Mouse (Mus musculus): ENCODE measurements at regions not wholly inside any gene's neighbourhood (a gene's known extent, or its start where the extent isn't known, plus 50 kb on each side); places are given as distances from the start of the nearest gene placed in this dataset.

DNA sequence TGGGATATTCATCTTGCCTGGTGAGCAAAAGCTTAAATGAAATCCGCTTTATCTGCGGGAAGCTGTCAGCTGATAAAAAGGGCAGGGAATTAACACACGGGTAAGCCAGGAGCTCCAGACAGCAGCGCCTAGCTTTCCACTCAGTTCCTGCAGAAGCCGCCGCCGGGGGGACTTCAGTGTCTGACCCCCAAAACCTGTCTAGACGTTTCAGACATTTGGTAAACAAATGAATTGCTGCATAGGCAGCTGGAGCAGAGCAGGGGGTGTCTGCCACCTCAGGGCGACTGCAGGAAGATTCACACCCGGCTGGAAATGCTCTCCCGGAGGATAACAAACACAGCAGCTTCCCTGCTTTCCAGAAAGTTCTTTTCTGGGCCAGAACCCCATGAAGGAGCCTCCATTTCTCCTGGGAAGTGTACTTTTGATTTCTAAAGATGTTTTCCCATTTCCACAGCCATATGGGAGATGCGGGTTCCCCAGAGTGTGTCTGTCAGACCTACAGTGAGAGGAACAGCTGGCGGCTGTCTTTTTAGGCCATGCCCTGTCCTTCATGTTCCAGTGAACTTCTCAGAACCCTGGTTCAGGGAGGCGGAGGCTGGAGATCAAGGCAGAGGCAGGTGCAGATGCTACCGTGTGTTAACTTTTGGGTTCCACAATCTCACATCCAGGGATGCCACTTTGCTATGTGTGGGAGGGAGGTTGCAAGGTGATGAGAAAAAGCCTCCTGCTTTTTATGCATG lies 58.7 kb upstream of the Pmepa1 start:
- no peak for ATAC-seq (replicated peaks; ENCODE audit: insufficient number of reproducible peaks, low FRiP score, low TSS enrichment, poor library complexity, severe bottlenecking)

DNA sequence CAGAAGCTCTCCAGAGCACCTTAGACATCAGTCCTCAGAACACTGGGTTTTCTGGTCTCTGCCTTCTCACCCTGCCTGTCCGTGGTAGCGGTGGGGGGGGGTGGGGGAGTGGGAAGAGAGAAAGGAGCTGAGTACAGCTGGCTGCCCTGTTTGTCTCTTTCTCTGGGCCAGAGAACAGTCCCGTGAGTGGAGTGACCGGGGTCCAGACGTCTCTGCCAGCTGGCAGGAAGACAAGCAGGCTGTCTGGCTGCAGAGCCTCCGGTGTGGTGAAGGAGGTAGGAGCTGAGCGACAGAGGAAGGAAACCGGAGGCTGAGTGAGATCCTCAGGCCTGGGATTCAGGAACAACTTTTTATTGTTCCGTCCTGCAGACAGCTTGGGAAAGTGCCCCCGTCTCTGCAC lies 59.5 kb upstream of the Pmepa1 start:
- ATAC-seq (replicated peaks; ENCODE audit: insufficient number of reproducible peaks, low FRiP score, low TSS enrichment, poor library complexity, severe bottlenecking) = no peak

DNA sequence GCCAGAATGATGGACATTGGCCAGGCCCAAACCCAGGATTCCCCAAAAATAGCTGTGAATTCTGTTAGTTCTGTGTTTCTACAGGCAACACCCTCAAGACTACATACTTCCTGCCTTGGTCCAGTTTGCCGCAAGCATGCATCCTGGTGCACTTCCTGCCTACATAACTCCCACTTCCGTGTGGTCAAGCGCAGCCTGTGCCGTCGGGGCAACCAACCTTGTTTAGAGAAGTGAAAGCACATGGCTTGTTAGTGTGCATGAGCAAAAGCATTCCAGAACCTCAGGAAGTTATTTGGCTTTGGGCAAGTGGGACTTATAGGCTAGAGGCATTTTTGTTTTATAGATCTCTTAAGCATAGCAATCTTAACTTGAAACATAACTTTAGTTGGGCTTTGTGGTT lies 61.3 kb upstream of the Pmepa1 start:
- peak; percentile 93 for ATAC-seq (replicated peaks; ENCODE audit: insufficient number of reproducible peaks, low FRiP score, low TSS enrichment, poor library complexity, severe bottlenecking)

DNA sequence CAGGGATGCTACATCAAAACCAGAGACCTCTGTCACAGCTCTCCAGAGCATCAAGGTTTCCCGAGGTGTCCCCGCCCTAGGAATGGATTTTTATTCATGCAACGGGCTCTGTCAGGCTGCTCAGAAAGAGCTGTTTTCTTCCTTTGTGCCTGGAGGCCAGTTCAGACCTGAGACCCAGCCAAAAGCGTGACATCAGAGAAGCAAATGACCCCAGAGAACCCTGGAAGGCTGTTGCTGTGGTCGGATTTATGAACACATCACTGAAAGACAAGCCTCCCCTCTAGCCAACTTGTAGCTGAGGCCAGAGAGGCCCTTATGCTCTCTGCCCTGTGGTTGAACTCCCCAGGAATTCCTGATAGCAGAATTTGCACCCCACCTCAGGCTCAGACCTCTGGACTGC lies 62.3 kb upstream of the Pmepa1 start:
- no peak for ATAC-seq (replicated peaks; ENCODE audit: insufficient number of reproducible peaks, low FRiP score, low TSS enrichment, poor library complexity, severe bottlenecking)

DNA sequence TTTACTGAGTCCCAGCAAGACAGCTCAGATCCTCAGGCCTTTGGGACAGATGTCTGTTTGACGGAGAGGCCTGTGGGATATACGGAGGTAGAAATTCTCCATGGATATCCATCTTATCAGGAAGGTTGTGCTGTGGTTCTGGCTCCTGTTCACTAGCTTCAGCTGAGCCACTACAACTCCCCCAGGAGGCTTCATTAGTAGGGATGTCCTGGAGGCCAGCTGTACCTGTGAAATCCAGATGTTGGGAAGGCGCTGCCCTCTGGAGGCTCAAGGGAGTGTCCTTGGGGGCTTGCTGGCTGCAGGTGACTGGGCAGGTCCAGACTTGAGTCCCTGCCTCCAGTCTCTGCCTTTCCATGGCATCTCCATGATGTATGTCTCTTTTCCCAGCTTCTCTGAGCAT lies 62.9 kb upstream of the Pmepa1 start:
- no peak for ATAC-seq (replicated peaks; ENCODE audit: insufficient number of reproducible peaks, low FRiP score, low TSS enrichment, poor library complexity, severe bottlenecking)

DNA sequence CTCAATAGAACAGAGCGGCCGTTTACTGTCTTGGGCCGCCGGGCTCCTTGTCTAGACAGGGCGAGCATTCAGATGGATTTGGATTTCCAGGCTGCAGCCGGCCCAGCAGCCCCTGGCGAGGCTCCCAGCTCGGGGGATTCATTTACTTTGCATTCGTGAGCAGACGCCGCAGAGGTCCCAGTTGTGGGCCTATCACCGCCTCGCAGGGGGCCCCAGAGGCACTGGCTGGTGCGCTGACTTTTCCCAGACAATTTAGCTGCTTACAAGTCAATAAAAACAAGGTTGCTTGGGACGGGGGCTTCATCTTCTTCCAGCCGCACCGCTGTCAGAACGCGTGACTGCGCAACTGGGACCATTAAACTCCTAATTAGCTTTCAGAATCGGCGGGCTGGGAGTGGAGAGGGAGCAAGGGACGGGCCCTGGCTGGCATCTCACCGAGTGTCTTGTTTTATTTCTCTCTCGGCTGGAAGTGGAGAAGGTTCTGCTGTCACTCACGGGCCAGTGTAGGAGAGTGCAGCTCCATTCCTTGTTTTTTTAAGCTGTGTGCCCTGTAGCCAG lies 63.8 kb upstream of the Pmepa1 start:
- no peak for ATAC-seq (replicated peaks; ENCODE audit: insufficient number of reproducible peaks, low FRiP score, low TSS enrichment, poor library complexity, severe bottlenecking)

DNA sequence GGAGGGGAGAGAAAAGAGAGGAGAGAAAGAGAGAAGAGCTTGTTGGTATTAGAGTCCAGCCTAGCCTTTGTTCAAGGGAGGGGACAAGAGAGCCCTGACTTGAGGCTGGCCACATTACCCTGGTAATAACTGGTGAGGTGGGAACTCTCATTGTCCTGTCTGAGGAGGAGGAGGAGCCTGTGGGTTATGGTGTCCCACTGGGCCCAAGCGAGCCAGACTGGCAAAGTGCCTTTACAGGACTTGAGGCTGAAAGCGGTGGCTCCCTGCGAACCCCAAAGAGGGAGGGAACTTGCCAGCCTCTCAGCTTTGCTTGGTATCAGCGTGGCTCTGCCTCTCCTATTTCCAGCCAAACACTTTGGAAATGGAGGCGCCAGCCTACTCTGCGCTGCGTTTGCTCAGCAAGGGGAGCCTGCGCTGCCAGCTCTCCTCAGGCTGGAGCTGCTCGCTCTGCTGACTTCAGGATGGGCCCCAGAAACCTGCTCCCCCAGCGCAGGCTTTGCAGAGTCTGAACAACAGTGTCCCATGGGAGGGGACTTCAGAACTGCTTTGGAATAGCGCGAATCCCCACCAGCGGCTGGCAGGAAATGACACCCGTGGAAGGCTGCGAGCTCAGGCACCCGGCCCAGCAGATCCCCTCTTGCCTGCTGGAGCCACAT lies 66.4 kb upstream of the Pmepa1 start:
- no peak for ATAC-seq (replicated peaks; ENCODE audit: insufficient number of reproducible peaks, low FRiP score, low TSS enrichment, poor library complexity, severe bottlenecking)

DNA sequence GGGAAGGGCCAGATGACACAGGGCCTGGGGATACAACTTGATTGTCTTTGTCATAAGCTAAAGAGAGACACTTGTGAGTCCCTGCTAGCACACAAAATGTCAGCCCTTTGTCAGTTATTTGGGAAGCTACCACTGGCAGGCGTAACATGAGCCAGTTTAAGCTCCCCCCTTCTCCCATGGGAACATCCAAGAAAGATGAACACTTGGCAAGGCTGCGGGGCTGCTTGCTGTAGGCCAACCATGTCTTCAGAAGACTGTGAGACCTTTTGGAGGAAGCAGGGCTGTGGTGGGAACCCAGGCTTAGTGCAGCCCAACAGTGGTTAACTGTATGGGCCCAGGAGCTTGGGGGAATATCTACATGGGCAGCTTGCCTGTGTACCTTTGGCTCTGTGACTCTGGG lies 67.3 kb upstream of the Pmepa1 start:
- ATAC-seq (replicated peaks; ENCODE audit: insufficient number of reproducible peaks, low FRiP score, low TSS enrichment, poor library complexity, severe bottlenecking) = no peak

DNA sequence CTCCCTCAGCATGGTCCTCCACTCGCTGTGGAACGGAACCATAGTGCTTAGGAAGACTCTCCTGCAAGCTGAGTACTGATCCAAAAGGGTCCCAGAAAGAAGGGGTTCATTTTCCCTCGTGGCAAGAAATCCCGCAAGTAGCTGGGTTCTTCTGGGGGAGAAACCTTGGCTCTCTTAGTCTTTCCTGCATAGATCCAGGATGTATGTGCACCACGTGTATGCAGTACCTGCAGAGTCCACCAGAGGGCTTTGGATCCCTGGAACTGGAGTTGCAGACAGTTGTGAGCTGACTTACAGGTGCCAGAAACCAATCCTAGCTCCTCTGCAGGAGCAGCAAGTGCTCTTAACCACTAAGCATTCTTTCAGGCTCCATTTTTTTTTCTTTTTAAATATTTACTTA lies 67.9 kb upstream of the Pmepa1 start:
- no peak for ATAC-seq (replicated peaks; ENCODE audit: insufficient number of reproducible peaks, low FRiP score, low TSS enrichment, poor library complexity, severe bottlenecking)

DNA sequence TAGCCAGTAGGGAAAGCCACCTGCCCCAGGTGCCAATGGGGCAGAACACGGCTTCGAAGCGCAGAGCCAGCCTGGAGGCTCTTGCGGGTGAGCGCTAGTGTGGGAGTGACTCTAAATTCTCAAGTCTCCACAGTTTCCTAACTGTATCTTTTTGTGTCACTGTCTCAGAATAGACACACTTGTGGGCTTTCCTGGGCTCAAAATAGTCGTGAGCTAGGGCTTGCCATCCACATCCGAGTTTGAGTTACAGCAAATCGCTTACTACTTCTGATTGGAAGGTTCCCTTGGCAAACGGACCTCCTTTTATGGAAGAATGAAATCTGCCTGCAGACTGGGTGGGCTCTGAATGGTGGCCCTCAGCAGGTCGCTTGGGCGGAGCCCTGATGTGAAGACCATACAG lies 71.0 kb upstream of the Pmepa1 start:
- ATAC-seq (replicated peaks; ENCODE audit: insufficient number of reproducible peaks, low FRiP score, low TSS enrichment, poor library complexity, severe bottlenecking) = no peak

DNA sequence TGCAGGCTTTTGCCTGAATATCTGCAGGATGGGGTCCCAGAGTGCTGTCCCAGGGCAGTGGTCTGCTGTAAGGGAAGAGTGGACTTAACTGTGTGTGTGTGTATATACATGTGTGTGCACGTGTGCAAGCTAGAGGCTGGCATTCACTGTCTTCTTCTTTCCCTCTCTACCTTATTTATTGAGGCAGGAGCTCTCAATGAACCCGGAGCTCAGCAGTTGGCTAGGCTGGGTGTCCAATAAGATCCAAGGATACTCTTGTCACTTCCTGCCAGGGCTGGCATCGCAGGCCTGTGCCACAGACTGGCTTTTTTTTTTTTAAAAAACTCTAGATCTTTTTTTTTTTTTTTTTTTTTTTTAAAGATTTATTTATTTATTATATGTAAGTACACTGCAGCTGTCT lies 72.4 kb upstream of the Pmepa1 start:
- ATAC-seq (replicated peaks; ENCODE audit: insufficient number of reproducible peaks, low FRiP score, low TSS enrichment, poor library complexity, severe bottlenecking) = no peak

DNA sequence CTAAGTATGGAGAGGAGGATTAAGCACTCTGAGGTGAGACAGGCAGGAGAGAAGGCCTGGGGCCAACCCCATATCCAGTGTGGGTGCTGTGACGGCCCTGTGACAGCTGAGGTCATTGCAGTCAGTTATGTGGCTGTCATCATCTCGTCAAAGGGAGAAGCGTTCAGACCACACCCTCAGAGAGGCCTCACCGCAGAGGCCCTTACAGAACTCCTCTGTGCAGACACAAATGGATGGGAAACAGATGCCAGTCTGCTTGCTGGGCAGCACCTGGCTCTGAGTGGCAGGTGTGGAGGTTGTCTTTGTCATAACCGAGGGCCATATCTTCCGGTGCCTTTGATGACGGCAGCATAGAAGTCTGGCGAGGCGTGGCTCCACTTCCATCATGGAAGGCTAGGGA lies 73.2 kb upstream of the Pmepa1 start:
- ATAC-seq (replicated peaks; ENCODE audit: insufficient number of reproducible peaks, low FRiP score, low TSS enrichment, poor library complexity, severe bottlenecking) = peak; percentile 83

DNA sequence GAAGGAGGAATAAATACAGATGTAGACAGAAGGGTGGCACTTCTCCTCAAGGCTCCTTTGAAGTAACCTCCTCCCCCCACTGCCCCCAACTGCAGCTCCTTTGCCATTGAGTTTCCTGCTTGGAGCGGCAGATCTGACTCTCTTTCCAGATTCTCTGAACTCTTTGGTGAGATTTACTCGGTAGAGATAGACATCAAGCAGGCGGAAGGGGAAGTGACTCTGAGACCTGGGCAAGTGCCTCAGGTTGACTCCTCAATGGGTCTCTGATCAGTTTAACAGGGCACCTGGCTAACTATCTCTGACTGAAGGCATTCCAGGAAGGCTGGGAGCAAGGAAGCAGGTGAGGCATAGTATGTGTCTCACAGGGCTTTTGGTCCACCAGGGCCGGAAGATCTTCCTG lies 73.6 kb upstream of the Pmepa1 start:
- ATAC-seq (replicated peaks; ENCODE audit: insufficient number of reproducible peaks, low FRiP score, low TSS enrichment, poor library complexity, severe bottlenecking) = no peak

DNA sequence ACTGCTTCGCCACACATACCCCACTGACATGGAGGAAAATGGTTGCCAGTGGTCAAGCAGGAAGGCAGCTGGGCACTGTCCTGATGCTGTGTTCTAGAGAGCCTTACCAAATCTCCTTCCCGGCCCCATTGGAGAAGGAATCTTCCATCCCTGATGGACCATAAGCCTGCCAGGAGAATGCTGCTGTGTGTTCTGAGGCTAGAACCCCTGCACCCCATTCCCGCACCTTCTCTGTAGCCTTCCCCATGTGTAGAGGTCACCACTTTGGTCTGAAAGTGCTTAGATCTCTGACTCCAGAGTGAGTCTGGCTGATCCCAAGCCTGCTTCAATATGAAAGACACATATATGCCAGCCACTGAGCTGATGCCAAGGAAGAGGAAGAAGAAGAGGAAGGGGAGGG lies 74.1 kb upstream of the Pmepa1 start:
- ATAC-seq (replicated peaks; ENCODE audit: insufficient number of reproducible peaks, low FRiP score, low TSS enrichment, poor library complexity, severe bottlenecking) = no peak

DNA sequence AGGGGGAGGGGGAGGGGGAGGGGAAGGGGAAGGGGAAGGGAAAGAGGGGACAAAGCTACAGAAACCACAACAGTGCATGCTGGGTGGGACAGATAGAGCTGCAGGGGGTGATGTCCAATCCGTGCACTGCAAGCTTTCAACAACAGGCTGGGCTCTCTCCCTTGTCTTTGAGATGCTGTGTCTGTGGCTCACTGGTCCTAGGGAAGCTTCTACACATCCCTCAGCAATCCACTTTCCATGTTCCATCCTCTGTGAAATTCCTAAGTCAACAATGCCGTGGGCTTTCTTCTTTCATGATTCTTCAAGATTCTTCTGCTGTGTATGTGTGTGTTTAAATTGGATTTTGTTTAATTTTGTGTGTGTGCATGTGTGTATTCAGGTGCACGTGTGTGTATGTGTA lies 74.5 kb upstream of the Pmepa1 start:
- ATAC-seq (replicated peaks; ENCODE audit: insufficient number of reproducible peaks, low FRiP score, low TSS enrichment, poor library complexity, severe bottlenecking) = no peak

DNA sequence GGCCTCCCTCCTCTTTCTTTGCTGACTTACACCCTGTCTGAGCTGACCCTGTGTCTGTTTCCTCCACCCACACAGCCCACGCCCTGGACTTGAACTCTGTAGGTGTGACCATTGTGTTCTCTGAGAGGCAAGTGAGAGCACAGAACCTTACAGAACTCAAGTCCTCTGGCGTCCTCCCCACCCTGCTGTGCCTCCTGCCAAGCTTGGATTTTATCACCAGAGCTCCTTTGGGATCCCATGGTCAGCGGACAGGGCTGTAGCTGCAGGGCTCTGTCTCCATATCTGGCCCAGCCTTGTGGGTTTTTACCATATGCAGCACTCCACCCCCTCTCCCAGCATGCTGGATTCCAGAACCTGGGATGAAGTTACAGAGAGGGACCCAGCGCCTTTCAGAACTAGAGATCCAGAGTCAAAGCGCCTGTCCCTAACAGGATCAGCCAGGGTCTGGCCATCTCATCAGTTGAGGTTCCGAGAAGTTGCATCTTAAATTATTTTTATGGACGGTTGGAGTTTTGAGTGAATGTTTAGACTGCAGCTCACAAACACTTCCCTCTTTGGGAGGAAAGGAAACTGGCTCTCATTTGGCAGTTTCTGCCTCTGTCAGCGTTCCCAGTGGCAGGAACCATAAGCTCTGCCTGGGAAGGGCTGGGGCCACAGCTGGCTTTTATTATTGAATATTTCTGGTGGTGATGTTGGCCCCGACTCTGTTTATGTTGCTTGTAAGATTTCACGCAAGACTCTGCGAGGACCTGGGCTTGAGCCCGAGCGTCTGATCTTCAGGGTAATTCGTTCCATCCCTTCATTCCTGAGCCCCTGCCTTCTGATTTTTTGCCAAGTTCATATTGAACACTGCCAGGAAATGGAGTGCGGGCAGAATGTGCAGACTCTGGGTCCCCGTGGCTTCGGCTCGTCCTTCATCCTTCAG lies 75.8 kb upstream of the Pmepa1 start:
- ATAC-seq (replicated peaks; ENCODE audit: insufficient number of reproducible peaks, low FRiP score, low TSS enrichment, poor library complexity, severe bottlenecking) = no peak

DNA sequence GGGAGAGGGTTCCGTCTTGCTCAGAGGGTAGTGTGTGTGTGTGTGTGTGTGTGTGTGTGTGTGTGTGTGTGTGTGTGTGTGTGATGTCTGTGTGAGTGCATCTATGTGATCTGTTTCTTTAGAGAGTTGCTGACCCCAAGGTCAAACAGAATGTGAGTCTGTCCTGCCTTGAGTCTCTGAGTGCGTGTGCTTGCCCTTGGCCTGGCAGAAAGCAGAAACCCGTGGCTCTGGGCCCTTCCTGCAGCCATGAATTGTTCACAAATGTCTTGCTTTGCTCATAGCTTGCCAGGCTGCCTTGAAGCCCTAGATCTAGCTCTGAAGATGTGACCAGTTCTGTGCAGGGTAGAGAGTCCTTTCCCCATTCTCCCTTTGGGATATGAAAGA lies 76.4 kb upstream of the Pmepa1 start:
- ATAC-seq (replicated peaks; ENCODE audit: insufficient number of reproducible peaks, low FRiP score, low TSS enrichment, poor library complexity, severe bottlenecking) = no peak

DNA sequence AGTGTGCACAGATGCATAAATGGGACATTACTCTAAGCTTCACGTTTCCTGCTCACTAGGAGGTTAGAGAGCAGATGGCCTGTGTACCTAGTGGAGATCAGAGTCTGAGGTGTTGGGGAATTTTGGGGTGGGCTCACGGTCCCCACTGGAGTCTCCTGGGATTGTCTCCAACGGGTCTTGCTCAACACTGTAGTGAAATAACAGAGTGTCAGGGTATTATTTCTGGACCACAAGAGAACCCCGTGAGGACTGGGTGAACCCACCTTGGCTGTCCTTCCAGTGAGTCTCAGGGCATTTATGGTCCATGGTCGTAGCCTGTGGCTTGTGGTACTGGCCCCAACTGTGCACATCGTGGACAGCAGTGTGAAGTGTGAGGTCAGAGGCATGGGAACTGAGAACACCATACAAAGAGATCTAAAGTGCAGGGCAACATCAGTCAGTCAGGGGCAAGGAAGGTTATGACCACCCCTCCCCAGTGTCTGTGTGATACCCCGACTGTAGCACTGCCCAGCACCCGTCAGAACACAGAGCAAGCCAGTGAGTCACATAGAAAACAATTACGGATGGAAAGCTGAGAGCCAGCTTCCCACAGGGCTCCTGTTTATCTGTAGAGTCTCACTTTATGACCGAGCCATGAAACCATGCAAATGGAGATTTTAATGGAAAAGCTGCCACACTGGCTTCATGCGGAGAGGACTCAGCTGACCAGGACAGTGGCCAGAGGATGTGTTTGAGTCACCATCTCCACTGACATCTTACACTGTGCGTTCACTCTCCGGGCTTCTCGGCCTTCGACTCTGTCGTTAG lies 77.3 kb upstream of the Pmepa1 start:
- ATAC-seq (replicated peaks; ENCODE audit: insufficient number of reproducible peaks, low FRiP score, low TSS enrichment, poor library complexity, severe bottlenecking) = no peak

DNA sequence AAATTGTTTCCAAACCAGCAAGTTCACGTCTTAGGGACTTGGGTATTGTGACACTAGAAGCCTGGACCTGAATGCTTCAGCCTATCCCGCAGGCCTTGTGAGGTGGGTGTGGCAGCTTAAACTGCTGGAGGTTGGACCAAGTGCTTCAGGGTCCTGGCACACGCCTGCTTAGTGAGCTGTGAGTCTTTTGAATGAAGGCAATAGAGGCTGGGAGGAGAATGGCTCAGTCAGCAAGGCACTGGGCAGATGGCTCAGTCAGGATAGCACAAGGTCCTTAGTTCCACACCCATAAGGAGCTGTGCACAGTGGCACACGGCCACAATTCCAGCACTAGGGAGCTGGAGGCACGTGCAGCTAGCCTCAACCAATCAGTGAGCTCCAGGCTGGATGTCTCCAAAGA lies 80.5 kb upstream of the Pmepa1 start:
- no peak for ATAC-seq (replicated peaks; ENCODE audit: insufficient number of reproducible peaks, low FRiP score, low TSS enrichment, poor library complexity, severe bottlenecking)
